Mouse (Mus musculus) ES-Bruce4 (cell line): ENCODE data around the gene Dnajb3. TPM values are rescaled to one million over a fixed set of nuclear protein-coding genes. Genes with fewer than 3 reads are reported as not detected.

ENCODE experiments used
- H3K27ac ChIP-seq: 2 replicates; pipeline ENCODE4 v1.5.1; 2012; ENCODE audit warnings: low read length, inconsistent platforms; ENCODE audit not compliant: insufficient read depth
- H3K27me3 ChIP-seq: 2 replicates; pipeline ENCODE4 v1.6.1; 2012; ENCODE audit warnings: mild to moderate bottlenecking, low read length, inconsistent platforms; ENCODE audit not compliant: control insufficient read depth, poor library complexity, insufficient read depth, severe bottlenecking
- H3K36me3 ChIP-seq: 2 replicates; pipeline ENCODE4 v1.6.1; 2012; ENCODE audit warnings: inconsistent platforms, mild to moderate bottlenecking, low read length, moderate library complexity; ENCODE audit not compliant: control insufficient read depth, poor library complexity, insufficient read depth, severe bottlenecking
- H3K4me1 ChIP-seq: one replicate; pipeline ENCODE4 v1.8.1; 2011; ENCODE audit warnings: low read length; ENCODE audit not compliant: control insufficient read depth, insufficient read depth
- H3K4me3 ChIP-seq: 2 replicates; pipeline ENCODE4 v1.5.1; 2011; ENCODE audit warnings: low read depth, mild to moderate bottlenecking, low read length
- H3K9ac ChIP-seq: 2 replicates; pipeline ENCODE4 v1.6.1; 2012; ENCODE audit warnings: low read depth, mild to moderate bottlenecking, inconsistent platforms; ENCODE audit not compliant: poor library complexity, severe bottlenecking
- H3K9me3 ChIP-seq: replicated peaks from 2 replicates; pipeline ENCODE4 v1.6.1; 2012; ENCODE audit warnings: mild to moderate bottlenecking, low read length, inconsistent platforms; ENCODE audit not compliant: control insufficient read depth, poor library complexity, insufficient read depth, severe bottlenecking
- CTCF ChIP-seq: IDR thresholded peaks from one replicate; pipeline ENCODE4 v1.8.1; 2011; ENCODE audit warnings: low read depth, low read length
- EP300 ChIP-seq: IDR thresholded peaks from 2 replicates; pipeline ENCODE4 v1.6.1; 2011; ENCODE audit warnings: low read depth, low read length; ENCODE audit not compliant: insufficient read depth
- POLR2A ChIP-seq: IDR thresholded peaks from one replicate; pipeline ENCODE4 v1.8.1; 2011; ENCODE audit warnings: low read length; ENCODE audit not compliant: insufficient read depth
- polyA plus RNA-seq: library from polyadenylated mRNA; stranded (reverse); fragments of >200 nt; gene quantifications from 2 replicates; pipeline ENCODE4 v1.2.4, GENCODE M21; 2011; ENCODE audit warnings: low read depth; ENCODE audit not compliant: missing spikeins, insufficient read depth, insufficient read length

Dnajb3 gene
- polyA plus RNA-seq, 1 experiment: 1.2 TPM

DNA sequence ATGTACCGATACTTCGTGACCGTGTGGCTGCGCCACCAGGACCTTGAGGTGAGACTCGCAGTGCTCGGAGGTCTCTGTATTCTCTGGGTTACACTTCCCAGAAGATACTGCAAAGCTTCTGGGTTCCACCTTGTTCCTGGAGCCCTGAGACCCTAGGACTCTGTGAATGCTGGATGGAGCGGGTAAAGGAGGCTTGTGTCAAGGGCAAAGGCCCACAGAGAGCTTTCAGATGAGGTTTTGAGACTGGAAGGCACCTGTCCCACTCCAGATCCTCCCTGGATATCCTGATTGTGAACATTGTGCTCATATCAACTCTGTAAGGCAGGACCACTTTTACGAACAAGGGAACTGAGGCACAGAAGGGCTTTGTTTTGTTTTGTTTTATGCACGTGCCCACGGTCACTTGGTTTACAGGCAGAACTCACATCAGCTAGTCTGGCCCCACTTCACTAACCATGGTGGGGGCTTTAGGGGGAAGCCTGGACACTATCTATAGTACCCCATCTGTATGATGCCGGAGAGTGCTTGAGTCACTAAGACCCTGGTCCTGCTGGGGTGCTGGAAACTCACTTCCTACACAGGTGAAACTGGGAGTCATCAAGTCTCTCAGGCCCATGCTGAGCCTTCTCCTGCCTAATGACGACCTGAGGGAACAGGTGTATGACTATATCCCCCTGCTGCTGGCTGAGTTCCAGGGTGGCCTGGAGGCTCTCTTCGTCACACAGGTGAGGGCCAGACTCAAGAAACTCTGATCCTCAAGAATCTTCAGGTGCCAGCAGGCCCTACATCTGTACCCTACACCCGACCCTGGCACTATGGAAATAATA lies 28.1 kb upstream of the Dnajb3 start:
- Histone ChIP-seq H3K4me3 (no peak overlapping the region), H3K9me3 (no peaks in the 10 kb centered on the region), H3K27me3 (no peaks in the 10 kb centered on the region), H3K4me1 (no peaks in the 10 kb centered on the region), H3K27ac (no peak overlapping the region), H3K9ac (no peak overlapping the region), H3K36me3 (no peaks in the 10 kb centered on the region)
- TF ChIP-seq CTCF (no peak), POLR2A (no peak), EP300 (no peak)

DNA sequence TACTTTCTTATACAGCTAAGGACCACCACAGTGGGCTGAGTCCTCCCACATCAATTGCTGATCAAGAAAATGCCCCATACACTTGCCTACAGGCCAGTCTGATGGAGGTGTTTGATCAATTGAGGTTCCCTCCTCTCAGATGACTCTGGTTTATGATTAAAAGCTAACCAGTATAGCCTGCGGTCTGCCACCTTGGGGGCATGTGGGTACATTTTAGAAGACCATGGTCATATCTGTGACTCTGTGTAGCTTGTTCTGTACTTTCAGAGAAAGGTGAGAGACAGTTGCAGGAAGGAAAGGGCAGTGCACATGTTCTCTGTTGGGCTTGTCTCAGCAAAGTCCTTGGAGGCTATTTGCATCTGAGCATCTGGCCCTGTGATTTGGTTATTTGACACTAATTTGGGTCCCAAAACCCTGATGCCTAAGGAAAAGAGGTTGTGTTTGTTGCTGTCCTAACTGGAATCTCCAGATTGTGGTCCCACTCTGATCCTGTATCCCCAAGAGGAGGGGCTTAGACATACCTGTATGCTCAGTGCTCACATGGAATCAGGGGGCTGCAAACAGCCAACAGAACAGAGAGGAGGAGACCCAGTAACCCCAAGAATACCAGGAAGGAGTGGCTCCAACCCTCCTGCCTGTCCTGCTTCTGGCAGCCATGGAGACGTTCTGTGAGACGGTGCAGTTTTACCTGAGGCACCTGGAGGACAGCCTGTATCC lies 27.2 kb upstream of the Dnajb3 start:
- H3K9ac ChIP-seq: no peak overlapping the region
- no peaks in the 10 kb centered on the region for H3K27me3 ChIP-seq
- H3K9me3 ChIP-seq: no peaks in the 10 kb centered on the region
- H3K4me1 ChIP-seq: no peaks in the 10 kb centered on the region
- no peak overlapping the region for H3K4me3 ChIP-seq
- TF ChIP-seq POLR2A (no peak), CTCF (no peak), EP300 (no peak)
- H3K36me3 ChIP-seq: no peaks in the 10 kb centered on the region
- H3K27ac ChIP-seq: no peak overlapping the region

DNA sequence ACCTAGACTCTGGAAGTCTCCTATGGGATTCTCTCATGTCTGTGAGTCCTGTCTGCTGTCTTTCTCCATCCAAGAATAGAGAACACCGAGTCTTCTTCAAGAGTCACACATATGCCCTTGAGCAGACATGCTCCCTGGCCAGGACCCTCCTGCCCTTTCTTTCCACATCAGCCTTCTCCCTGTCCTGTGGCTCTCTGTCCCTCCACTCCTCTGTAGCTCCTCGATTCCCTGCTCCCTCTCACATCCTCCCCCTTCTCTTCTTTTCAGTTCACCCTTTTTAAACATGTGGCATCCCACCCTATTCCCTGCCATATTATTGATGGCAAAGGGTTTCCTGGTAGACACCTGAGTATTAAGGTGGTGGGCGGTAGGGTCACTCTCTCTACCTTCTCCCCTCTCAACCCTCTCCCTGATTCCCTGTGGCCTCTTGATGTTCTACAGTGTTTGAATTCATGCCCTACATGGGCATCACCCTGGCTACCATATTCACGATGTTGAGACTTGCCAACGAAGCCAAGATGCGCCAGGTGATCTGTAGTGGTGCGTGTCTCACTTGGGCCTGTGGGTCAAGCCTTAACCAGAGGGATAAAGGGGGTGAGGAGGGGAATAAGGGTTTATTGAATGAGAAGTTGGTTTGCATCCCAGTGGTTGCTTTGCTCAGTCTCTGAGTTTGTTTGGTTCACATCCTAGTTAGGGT lies 26.4 kb upstream of the Dnajb3 start:
- Histone ChIP-seq H3K4me3 (no peak overlapping the region), H3K36me3 (no peaks in the 10 kb centered on the region), H3K9ac (no peak overlapping the region), H3K9me3 (no peaks in the 10 kb centered on the region), H3K27ac (no peak overlapping the region), H3K4me1 (no peaks in the 10 kb centered on the region), H3K27me3 (no peaks in the 10 kb centered on the region)
- TF ChIP-seq EP300 (no peak), CTCF (no peak), POLR2A (no peak)

DNA sequence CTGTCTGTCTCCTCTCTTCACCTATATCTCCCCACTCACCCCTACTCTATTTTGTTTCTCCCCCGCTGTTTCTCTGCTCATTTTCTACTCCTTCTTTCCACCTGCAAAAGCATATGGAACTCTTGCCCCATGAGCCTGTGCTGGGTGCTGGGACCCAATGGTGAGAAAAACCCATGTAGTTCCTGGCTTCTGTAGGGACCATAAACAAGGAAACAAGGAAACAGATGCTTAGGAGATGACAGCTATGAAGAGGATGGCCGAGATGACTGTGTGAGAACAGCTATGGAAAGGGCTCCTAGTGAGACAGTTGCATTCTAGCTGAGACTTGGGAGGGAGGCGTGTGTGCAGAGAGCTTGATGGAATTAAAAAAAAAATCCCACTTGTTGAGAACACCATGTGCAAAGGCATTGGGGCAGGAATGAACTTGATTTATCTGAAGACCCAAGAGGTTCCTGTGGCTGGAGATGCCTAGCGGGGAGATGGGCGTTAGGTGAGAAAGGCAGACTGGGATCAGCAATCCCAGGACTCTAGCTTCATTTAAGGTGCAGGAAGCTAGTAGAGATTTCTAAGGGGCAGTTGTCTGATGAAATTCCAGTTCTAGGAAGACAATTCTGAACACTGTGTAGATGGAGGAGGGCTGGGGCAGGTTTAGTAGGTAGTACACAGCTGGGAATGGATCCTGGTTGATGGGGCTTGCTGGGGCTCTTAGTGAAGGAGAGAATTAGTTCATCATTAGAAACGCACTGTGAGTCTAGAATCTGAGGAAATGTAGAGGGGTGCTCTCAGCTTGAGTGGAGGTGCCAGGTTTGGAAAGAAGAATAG lies 25.6 kb upstream of the Dnajb3 start:
- H3K9ac ChIP-seq: no peak overlapping the region
- no peaks in the 10 kb centered on the region for H3K27me3 ChIP-seq
- no peaks in the 10 kb centered on the region for H3K4me1 ChIP-seq
- H3K4me3 ChIP-seq: no peak overlapping the region
- H3K27ac ChIP-seq: no peak overlapping the region
- H3K9me3 ChIP-seq: no peaks in the 10 kb centered on the region
- TF ChIP-seq EP300: no peak
- TF ChIP-seq POLR2A: no peak
- TF ChIP-seq CTCF: no peak
- no peaks in the 10 kb centered on the region for H3K36me3 ChIP-seq

DNA sequence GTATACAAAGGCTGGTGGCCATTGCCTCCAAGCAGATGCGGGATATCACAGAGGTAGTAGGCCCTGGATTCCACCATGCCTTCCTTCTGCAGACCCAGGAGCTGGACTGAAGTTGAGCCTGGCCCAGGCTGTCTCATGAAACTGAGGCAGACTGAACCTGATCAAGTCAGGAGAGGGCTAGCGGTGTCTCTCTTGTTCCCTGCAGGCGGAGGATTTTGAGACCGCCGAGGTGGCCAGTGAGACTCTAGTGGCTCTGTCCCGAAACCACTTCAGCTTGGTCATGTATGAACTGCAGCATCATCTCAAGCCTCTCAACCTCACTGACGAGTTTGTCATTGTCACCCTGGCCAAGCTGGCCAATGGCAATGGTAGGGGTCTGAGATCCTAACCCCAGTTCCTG lies 24.8 kb upstream of the Dnajb3 start:
- H3K36me3 ChIP-seq: no peaks in the 10 kb centered on the region
- H3K4me3 ChIP-seq: no peak overlapping the region
- no peaks in the 10 kb centered on the region for H3K9me3 ChIP-seq
- H3K27ac ChIP-seq: no peak overlapping the region
- TF ChIP-seq CTCF (no peak), EP300 (no peak), POLR2A (no peak)
- no peaks in the 10 kb centered on the region for H3K27me3 ChIP-seq
- no peaks in the 10 kb centered on the region for H3K4me1 ChIP-seq
- no peak overlapping the region for H3K9ac ChIP-seq
